Mouse (Mus musculus) layer of hippocampus, adult 2 months (tissue): Measurements from ENCODE around the gene Aqp9. TPM values are rescaled to one million over a fixed set of nuclear protein-coding genes. Genes with fewer than 3 reads are reported as not detected.
A peak's percentile ranks its signal among the peaks of the same experiment; 100 is the strongest.

Experiments
- DNase-seq, 2 experiments: peaks; one replicate each; pipeline ENCODE4 v3.0.0; 2022; ENCODE audit warnings: low spot score in 2 of 2
- H3K27ac ChIP-seq: fragments of 200-600 bp; 2 replicates; pipeline ENCODE4 v1.8.1; 2022
- H3K4me3 ChIP-seq: fragments of 200-600 bp; 2 replicates; pipeline ENCODE4 v1.8.1; 2022; ENCODE audit warnings: mild to moderate bottlenecking
- CTCF ChIP-seq: fragments of 200-600 bp; conservative IDR thresholded peaks from 2 replicates; pipeline ENCODE4 v1.8.1; 2022; ENCODE audit warnings: antibody characterized with exemption, mild to moderate bottlenecking, moderate library complexity
- total RNA-seq, 2 experiments: library from RNA; stranded (reverse); gene quantifications; 2 replicates each; pipeline ENCODE4 v1.2.3; 2021

The Aqp9 gene
- total RNA-seq, 2 experiments from 2014 or later = 1.5 to 3.5 TPM

DNA sequence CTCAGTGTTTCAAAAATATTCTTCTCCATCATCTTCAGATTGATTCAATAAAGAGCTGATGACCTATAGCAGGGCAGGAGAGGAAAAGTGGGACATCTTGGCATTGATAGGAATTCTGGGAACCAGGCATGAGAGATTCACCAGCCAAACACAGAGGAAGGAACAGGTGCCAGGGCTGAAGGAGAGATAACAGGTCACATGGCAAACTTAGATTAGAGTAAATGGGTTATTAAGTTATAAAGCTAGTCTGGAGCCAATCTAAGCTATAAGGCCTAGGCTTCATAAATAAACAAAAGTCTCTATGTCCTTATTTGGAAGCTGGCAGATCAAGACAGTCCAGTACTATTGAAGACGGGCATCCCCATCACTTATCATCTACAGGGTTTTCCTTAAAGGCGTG lies 17.3 kb upstream of the Aqp9 start:
- no peak for TF ChIP-seq CTCF
- no peak overlapping the region for H3K4me3 ChIP-seq
- H3K27ac ChIP-seq = no peak overlapping the region

DNA sequence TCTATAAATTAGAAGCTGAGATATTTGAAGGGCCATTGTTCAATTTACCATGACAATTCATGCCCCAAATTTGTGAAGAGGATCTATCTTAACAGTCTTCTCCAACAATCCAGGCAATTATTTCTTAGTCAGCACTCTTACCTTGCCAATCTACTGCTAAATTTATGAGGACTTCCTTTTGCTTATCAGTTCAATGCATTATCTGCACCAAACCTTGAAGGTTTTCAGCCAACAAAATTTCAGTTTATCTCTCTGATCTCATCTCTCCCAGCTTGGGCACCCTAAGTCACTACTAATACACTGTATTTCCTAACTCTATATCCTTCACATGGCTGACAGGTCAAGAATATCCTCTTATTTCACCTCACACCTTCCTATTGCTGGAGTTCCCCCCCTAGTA lies 16.8 kb upstream of the Aqp9 start:
- no peak for DNase-seq
- Histone ChIP-seq H3K27ac (no peak overlapping the region), H3K4me3 (no peak overlapping the region)
- no peak for TF ChIP-seq CTCF

More for the DNA sequence above, 17.3 kb upstream of the Aqp9 start:
- DNase-seq = no peak

DNA sequence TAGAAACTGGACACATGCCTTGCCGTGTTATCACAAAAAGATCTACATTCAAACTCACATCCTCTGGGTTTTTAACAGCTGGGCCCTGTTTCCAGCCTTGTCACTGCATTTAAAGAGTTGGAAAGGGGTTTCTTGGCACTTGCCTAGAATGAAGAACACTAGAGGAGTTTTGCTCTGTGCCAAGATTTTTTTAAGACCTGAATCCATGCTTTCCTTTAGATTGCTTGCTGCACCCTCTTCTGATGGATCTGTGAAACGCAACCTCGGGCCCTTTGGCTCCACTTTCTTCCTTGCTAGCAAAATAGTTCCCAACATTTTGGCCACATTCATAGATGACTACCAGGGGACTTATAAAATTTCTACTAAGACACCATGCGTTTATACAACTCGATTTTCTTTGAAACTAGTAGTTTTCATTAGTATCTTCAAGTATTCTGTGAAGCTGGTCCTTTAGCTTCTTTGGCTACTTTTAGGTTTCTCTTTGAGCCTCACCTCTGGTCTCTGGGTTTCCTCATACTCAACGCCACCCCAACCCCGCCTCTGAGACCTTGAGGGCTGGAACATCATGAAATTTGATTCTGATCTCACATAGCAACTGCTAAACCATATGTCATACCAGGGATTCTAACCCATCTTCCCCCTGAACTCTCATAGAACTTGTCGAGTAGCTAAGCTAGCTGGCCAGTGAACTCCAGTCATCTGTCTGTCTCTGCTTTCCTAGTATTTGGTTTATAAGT lies 11.7 kb upstream of the Aqp9 start:
- DNase-seq = peak in 1 of 2 experiments; percentile 2
- H3K4me3 ChIP-seq = no peak overlapping the region
- H3K27ac ChIP-seq = no peak overlapping the region
- TF ChIP-seq CTCF = peak; percentile 71

DNA sequence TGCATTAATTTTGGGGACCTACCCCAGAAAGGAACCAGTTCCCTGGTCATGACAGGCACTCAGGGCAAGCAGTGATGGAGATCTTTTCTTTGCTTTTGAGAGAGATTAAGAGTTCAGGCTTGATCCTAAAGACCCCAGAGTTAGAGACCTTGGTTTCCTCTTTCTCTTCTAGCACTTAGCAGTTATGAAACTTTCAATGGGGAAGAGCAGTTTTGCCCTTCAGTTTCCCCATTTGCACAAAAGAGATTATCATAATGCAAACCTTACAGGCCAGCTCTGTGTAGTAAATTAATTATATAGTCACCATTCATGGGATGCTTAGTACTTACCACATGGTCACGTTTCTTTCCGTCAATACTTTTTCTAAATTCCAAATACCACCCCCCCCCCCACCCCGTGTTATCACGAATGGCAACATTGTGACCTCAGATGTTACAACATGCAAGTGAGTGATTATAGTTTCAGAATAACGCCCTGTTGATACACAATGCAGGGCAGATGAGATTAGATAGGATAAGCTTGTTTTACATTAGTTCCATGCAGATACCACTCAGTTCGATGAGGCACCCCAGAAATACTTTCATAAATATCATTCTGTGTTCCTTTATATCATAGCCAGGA lies 10.9 kb upstream of the Aqp9 start:
- no peak for DNase-seq
- no peak overlapping the region for H3K4me3 ChIP-seq
- H3K27ac ChIP-seq = no peak overlapping the region
- TF ChIP-seq CTCF = no peak

DNA sequence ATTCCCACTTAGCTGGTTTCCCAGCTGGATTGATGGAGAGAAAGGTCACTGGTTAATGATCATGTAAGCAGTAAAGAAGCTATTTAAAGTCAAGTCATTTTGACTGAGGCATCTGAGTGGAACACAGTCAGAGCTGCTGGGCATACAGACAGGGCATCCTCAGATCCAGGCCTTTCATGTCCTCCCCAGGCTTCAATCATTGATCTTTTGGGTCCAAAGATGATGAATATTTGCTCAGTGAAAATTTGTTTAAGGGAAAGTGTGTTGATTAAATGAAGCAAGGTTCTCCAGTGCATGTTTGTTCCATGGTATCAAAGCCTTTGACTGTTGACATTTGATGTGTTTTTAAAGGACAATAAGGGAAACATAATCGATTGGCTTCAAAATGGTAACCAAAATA lies 7.2 kb upstream of the Aqp9 start:
- TF ChIP-seq CTCF = no peak
- no peak for DNase-seq
- Histone ChIP-seq H3K27ac (no peak overlapping the region), H3K4me3 (no peak overlapping the region)

DNA sequence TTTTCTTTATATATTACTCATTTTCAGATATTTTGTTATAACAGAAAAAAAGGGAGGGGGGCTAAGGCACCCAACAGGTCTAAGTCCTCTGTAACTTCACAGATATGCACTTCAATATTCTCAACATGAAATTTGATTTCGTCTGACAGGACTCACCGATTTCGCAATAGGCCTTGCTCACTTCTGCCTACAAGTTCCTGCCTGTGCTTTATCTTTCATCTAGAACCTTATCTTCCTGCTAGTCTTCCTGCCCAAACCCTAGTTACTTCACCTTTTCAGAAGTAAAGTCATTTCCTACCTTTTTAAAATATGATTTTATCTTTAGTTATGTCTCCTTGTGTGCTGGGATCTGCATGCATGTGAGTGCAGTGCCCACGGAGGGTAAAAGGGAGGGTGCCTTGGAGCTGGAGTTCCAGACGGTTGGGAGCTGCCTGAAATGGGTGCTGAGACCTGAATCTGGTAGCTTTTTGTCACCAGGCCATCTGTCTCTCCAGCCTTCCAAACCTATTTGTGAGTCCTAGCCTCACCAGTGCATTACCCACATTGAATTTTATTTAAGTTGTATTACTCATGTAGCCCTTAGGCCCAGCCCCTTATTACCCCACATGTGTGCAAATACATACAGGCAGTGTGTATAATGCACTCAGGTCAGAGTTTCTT lies 6.0 kb upstream of the Aqp9 start:
- Histone ChIP-seq H3K4me3 (no peak overlapping the region), H3K27ac (no peak overlapping the region)
- no peak for DNase-seq
- TF ChIP-seq CTCF = no peak

DNA sequence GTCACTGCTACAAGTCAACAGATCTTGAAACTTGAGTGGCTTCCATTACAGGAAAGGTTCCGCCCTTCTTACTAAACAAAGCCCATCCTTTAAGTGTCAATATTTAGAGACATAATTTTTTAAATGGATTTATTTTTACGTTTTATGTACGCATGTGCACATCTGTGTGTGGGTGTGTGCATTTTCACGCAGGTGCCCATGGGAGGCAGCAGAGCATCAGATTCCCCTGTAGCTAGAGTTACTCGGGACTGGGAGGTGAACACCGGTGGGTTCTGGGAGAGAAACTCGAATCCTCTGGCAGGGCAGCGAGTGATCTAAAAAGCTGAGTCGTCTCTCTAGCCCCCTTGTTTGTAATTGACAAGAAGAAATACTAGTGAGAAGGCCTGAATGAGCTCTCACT lies 5.1 kb upstream of the Aqp9 start:
- H3K27ac ChIP-seq = no peak overlapping the region
- TF ChIP-seq CTCF = no peak; the same call in 1 of the 2 replicates
- DNase-seq = no peak
- H3K4me3 ChIP-seq = no peak overlapping the region

DNA sequence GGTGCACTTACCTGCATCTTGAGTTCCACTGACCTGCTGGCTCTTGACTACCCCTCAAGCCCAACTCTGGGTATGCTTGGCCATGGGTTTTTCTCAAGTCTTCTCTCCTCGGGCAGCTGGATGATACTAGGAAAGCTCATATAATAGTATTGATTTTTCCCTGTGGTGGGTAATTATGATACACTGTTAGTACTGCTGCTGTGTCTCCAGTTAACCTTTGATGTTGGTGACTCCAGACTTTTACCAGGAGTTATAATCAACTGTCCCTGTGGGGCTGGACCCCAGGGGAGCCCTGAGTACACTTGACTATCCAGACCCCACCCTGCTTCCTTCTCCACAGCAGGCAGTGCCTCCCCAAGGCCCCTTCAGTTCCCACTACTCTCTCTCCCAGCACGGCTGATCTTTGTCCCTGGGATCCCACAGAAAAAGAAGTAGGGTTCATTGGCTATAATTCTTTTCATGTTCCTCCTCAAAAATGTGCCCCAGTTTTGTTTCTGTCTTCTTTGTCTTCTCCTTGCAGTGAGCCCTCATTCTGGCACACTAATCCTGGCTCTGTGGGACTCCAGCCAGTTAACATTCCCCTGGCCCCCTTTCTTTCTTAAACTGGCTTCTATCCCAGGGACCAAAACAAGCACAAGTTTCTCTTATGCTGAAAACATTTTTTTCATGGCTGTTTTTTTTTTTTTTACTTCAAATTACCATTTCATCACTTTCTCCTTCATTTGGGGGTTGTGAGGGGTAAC lies 838 bp downstream of the Aqp9 start:
- peak; percentile 9 to 36 for DNase-seq
- TF ChIP-seq CTCF = no peak
- H3K4me3 ChIP-seq = no peak overlapping the region
- H3K27ac ChIP-seq = peak overlapping the region; percentile 64

DNA sequence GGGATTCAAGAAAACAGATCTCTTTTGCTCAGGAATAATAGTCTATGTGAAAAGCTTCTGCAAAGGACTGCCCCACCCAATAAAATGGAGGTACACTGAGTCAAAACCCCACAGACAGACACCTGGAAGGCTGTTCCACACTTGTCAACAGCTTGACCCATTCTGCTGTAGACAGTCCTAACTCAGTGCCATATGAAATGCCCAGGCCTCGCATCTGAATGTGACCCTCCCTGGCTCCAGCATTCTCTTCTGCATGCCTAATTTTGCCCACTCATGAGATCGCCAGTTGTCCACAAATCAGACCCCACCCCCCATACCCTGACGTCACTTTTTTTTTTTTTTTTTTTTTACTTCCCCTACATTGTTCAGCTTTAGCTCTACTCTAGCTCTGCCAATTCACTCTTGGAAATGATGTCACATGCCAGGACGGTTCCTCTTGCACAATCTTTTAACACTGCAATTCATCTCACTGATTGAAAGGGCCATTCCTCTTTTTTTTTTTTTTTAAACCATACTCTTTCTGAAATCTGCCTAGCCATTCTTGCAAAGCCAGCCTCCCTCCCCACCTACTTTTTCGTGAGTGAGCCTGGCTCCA lies 1.5 kb downstream of the Aqp9 start:
- peak overlapping the region; percentile 64; the same call in 1 of the 2 replicates for H3K27ac ChIP-seq
- H3K4me3 ChIP-seq = no peak overlapping the region
- no peak for TF ChIP-seq CTCF
- no peak for DNase-seq

DNA sequence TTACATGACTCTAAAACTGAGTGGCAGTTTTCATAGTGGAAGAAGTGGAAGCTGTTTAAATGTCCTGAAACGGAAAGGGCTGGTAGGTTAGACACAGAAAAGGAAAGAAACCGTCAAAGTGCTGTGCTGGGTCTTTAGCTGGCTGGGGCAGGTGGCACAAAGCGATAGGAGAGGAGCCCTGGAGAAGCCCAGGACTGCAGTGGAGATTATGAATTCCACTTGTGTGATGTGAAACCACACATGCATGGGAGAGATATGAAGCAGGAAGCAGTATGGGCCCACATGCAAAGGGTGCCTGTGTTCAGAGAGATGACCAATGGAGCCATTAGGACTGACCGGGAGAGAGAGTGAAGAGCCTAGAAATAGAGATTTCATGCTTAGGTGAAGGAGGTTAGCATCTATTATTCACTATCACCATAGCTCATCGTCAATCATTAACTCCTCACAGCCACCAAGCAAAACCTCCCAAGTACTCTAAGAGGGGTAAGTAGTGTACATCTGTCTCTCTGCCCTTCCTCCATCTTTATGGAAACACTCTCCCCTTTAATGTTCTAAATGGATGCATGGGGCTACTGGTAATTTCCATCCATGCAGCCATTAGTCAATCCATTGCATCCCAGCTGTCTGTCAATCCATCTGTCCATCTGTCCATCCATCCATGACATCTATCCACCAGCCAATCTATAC lies 2.3 kb downstream of the Aqp9 start:
- DNase-seq = no peak

DNA sequence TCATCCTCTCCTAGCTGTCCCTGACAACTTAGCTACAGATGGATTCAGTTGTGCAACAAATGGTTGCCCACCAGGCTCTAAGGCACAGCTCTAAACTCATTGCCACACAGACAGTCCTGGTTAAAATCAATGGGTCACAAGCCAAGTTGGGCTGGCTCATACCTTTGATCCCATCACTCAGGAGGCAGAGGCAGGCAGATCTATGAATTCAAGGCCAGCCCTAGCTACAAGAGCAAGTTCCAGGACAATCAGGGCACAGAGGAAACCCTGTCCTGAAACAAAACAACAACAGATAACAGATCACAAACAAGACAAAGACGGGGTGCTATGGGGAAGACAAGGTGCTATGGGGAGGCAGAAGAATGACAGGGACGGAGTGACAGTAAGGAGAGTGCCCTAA lies 3.0 kb downstream of the Aqp9 start:
- Histone ChIP-seq H3K27ac (no peak overlapping the region), H3K4me3 (no peak overlapping the region)
- no peak for DNase-seq
- TF ChIP-seq CTCF = no peak

More for the DNA sequence above, 2.3 kb downstream of the Aqp9 start:
- no peak for TF ChIP-seq CTCF
- no peak overlapping the region for H3K4me3 ChIP-seq
- H3K27ac ChIP-seq = no peak overlapping the region

DNA sequence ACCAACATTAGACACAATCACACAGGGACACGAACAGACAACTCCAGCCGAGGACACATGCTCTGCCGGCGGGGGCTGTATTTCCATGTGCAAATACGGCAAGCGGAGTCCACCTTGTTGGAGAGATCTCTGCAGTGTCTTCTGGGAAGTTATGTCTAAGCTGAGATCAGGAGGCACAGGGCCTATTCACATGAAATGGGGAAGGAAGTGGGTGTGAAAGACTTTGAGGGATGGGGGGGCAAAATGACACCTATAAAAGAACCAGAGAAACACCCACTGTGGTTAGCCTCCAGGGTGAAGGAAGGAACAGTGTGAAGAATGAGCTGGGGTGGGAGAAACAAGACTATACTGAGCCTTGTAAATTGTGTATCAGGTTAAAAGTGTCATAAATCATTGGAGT lies 3.4 kb downstream of the Aqp9 start:
- H3K4me3 ChIP-seq = no peak overlapping the region
- TF ChIP-seq CTCF = no peak
- H3K27ac ChIP-seq = no peak overlapping the region
- no peak for DNase-seq

DNA sequence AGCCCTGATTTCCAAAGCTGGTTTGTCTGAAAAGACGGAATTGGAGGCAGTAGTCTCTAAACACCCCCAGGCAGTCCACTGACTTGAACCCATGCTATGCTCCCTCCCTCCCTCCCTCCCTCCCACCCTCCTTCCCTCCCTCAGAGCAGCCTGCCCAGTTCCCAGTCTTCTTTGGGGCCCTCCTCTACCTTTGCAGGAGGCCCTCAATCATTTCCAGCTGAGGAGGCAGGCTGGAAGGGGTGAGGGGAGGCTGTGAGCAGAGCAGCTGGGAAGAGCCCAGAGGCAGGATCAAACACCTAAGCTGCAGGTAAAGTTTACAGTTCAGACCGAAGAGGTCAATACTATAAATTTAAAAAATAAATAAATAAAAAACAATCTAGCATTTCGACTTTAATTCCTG lies 4.1 kb downstream of the Aqp9 start:
- H3K27ac ChIP-seq = no peak overlapping the region
- TF ChIP-seq CTCF = no peak
- DNase-seq = no peak
- H3K4me3 ChIP-seq = no peak overlapping the region
